Mouse (Mus musculus) skeletal muscle tissue, adult 2 months (tissue): Measurements from ENCODE around the gene Adgra1.

Experiments used
- DNase-seq: peaks from one replicate; pipeline ENCODE4 v3.0.0-alpha.2; 2012; ENCODE audit warnings: low read depth, low spot score

The Adgra1 gene

GRCm38 (mm10) chr7:139905661-139906060, 71.7 kb downstream of the Adgra1 start:
- no peak for DNase-seq

GRCm38 (mm10) chr7:139908176-139908575, 74.2 kb downstream of the Adgra1 start:
- no peak for DNase-seq

- DNase-seq: no peak
Observed at GRCm38 (mm10) chr7:139909469-139909868, 75.5 kb downstream of the Adgra1 start.

- no peak for DNase-seq
Observed at GRCm38 (mm10) chr7:139910204-139910835, 76.3 kb downstream of the Adgra1 start.

GRCm38 (mm10) chr7:139914141-139915047, 80.4 kb downstream of the Adgra1 start:
- DNase-seq: no peak

- DNase-seq: no peak
Observed at GRCm38 (mm10) chr7:139915646-139916257, 81.8 kb downstream of the Adgra1 start.

GRCm38 (mm10) chr7:139916345-139916744, 82.4 kb downstream of the Adgra1 start:
- DNase-seq: no peak

GRCm38 (mm10) chr7:139918262-139918661, 84.3 kb downstream of the Adgra1 start:
- DNase-seq: no peak
